ENCODE assay signal across 12 mouse cellular contexts in the genomic region with DNA sequence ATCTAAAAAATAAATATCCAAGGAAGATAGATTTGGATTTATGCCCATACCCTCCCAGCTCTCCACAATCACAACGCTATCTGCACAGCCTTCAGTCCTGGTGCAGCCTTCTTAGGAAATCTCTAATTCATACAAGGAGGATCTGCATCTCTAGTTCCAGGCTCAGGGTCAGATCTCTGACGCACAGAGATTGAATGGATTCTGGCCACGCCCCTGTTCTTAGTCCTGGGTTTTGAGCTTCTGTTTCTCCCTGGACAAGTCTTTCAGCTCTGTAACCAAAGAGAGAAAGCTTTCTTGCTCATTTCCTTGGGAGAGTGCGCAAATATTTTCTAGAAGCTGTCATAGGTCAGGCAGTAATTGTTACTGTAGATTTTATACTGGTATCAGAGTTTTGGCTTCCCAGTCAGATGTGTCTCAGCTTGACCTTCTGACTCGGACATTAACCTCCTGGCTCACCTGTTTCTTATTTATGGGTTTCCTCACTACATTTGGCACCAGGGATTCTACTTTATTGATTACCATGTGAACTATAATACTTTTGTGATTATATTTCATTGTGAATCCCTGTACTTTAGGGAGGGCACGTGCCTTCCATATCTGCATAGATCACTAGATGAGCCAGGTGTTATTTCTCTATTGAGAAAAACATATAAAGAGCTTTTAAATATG.
"Had no signal": no experiment of that assay in that cellular context is flagged by ENCODE, and none has a peak within 500 bp of the region (broad histone marks: within the 10 kb centered on the region; RNA-seq: fewer than 3 reads in every experiment).

No protein-coding gene starts in this region.

- ATAC-seq: midbrain, embryonic 13.5 days; midbrain, embryonic 16.5 days had no signal

- DNase-seq: kidney, postnatal 25 days; layer of hippocampus, adult 9-11 months; lung, adult 18-20 months; lung, postnatal 10 days; lung, postnatal 36 days; retina, postnatal 1 day; right cerebral cortex, postnatal 25 days; spleen, adult 18-20 months; thymus, adult 18-20 months; thymus, postnatal 4 days had no signal
